Mouse (Mus musculus) myocyte (in vitro differentiated cells): Measurements from ENCODE around the gene Cc2d1b. TPM values are rescaled to one million over a fixed set of nuclear protein-coding genes. Genes with fewer than 3 reads are reported as not detected.

Experiments
- H3K27me3 ChIP-seq: one replicate; pipeline ENCODE4 v1.6.1; 2011; ENCODE audit not compliant: control insufficient read depth, insufficient read depth, insufficient read length
- H3K36me3 ChIP-seq: one replicate; pipeline ENCODE4 v1.6.1; 2011; ENCODE audit not compliant: control insufficient read depth, insufficient read depth
- H3K4me2 ChIP-seq: one replicate; pipeline ENCODE4 v1.6.1; 2011; ENCODE audit warnings: low read depth, control low read depth
- H3K4me3 ChIP-seq: one replicate; pipeline ENCODE4 v1.5.1; 2011; ENCODE audit warnings: mild to moderate bottlenecking, control low read depth, moderate library complexity
- H3K79me2 ChIP-seq: one replicate; pipeline ENCODE4 v1.6.1; 2011; ENCODE audit not compliant: control insufficient read depth, insufficient read depth
- H3ac ChIP-seq: one replicate; pipeline ENCODE4 v1.6.1; 2011; ENCODE audit not compliant: control insufficient read depth, insufficient read length
- CEBPB ChIP-seq: IDR thresholded peaks from 2 replicates; pipeline ENCODE4 v1.6.1; 2011; ENCODE audit warnings: mild to moderate bottlenecking, moderate library complexity; ENCODE audit not compliant: poor library complexity, insufficient read depth, severe bottlenecking
- E2F4 ChIP-seq: IDR thresholded peaks from one replicate; pipeline ENCODE4 v1.6.1; 2011; ENCODE audit warnings: mild to moderate bottlenecking, control low read depth, moderate library complexity; ENCODE audit not compliant: insufficient read depth
- MAX ChIP-seq: IDR thresholded peaks from one replicate; pipeline ENCODE4 v1.6.1; 2011; ENCODE audit warnings: low read depth, mild to moderate bottlenecking, control low read depth
- MYOD1 ChIP-seq, 3 experiments: IDR thresholded peaks; one replicate each; pipeline ENCODE4 v1.6.1; 2011; ENCODE audit warnings: control low read depth in 2 of 3, low read depth in 2 of 3, mild to moderate bottlenecking in 2 of 3, moderate library complexity in 1 of 3; ENCODE audit not compliant: insufficient read length in 2 of 3, control insufficient read depth in 1 of 3
- MYOG ChIP-seq, 3 experiments: IDR thresholded peaks; one replicate each; pipeline ENCODE4 v1.6.1; 2011; ENCODE audit warnings: control low read depth in 2 of 3, low read depth in 2 of 3, mild to moderate bottlenecking in 2 of 3; ENCODE audit not compliant: insufficient read length in 2 of 3, control insufficient read depth in 1 of 3, insufficient read depth in 1 of 3
- POLR2A ChIP-seq: IDR thresholded peaks from one replicate; pipeline ENCODE4 v1.6.1; 2011; ENCODE audit warnings: low read depth, mild to moderate bottlenecking, control low read depth, moderate library complexity; ENCODE audit not compliant: insufficient read length
- POLR2AphosphoS2 ChIP-seq: IDR thresholded peaks from one replicate; pipeline ENCODE4 v1.6.1; 2011; ENCODE audit warnings: low read depth, control low read depth; ENCODE audit not compliant: insufficient read length
- REST ChIP-seq: IDR thresholded peaks from one replicate; pipeline ENCODE4 v1.6.1; 2011; ENCODE audit warnings: mild to moderate bottlenecking, control low read depth, moderate library complexity; ENCODE audit not compliant: insufficient read depth, insufficient read length
- SRF ChIP-seq: IDR thresholded peaks from one replicate; pipeline ENCODE4 v1.6.1; 2011; ENCODE audit warnings: low read depth; ENCODE audit not compliant: control insufficient read depth, insufficient read length
- TCF12 ChIP-seq: IDR thresholded peaks from one replicate; pipeline ENCODE4 v1.6.1; 2011; ENCODE audit warnings: mild to moderate bottlenecking, control low read depth; ENCODE audit not compliant: poor library complexity, insufficient read depth, severe bottlenecking
- TCF3 ChIP-seq: IDR thresholded peaks from one replicate; pipeline ENCODE4 v1.6.1; 2011; ENCODE audit warnings: low read depth, control low read depth; ENCODE audit not compliant: insufficient read length
- USF1 ChIP-seq: IDR thresholded peaks from one replicate; pipeline ENCODE4 v1.6.1; 2011; ENCODE audit warnings: low read depth, mild to moderate bottlenecking, control low read depth, moderate library complexity
- polyA plus RNA-seq: library from polyadenylated mRNA; unstranded; fragments of >200 nt; fragmentation: generic; extraction: Trizol; gene quantifications from one replicate; pipeline ENCODE4 v1.2.1, GENCODE M21; 2012; ENCODE audit warnings: missing spikeins

Cc2d1b gene
- polyA plus RNA-seq, 1 experiment = 19.7 TPM

GRCm38 (mm10) chr4:108627066-108627465, 7.3 kb downstream of the Cc2d1b start:
- no peaks in the 10 kb centered on the region for H3K79me2 ChIP-seq
- H3K4me2 ChIP-seq = no peak overlapping the region
- no peak overlapping the region for H3ac ChIP-seq
- TF ChIP-seq USF1 (no peak), POLR2AphosphoS2 (peak; percentile 19)
- no peaks in the 10 kb centered on the region for H3K27me3 ChIP-seq
- H3K36me3 ChIP-seq = peaks cover 12% of the 10 kb centered on the region
- H3K4me3 ChIP-seq = no peak overlapping the region

DNA sequence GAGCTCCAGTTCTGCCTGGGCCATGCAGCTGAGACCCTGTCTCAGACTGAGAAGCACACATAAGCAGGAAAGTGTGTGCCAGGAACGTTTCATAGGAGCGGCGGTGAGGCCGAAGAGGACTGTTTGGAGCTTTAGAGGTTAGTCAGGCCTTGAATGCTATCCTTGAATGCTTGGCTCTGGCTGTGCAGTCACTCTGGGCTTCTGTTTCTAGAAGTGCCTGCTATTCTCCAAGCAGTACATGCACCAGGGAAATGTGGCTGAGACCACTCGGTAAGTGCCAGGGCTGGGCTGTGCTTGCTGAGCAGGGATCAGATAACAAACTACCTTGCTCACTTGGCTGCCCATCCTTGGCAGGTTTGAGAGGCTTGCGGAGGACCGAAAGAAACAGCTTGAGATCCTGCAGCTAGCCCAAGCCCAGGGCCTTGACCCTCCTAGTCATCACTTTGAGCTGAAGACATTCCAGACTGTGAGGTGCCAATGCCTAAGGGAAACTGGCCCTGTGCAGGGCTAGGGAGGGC, 9.7 kb downstream of the Cc2d1b start:
- no peaks in the 10 kb centered on the region for H3K79me2 ChIP-seq
- no peak overlapping the region for H3K4me2 ChIP-seq
- H3K4me3 ChIP-seq = no peak overlapping the region
- H3K27me3 ChIP-seq = no peaks in the 10 kb centered on the region
- no peak for TF ChIP-seq TCF3
- TF ChIP-seq E2F4 = no peak
- no peak for TF ChIP-seq MAX
- TF ChIP-seq SRF = no peak
- no peak for TF ChIP-seq TCF12
- TF ChIP-seq CEBPB = no peak
- TF ChIP-seq USF1 = no peak
- no peak for TF ChIP-seq MYOD1 (IDR thresholded peaks at IDR 0.05; ENCODE audit: control insufficient read depth in 1 of 3, insufficient read length in 2 of 3, low read depth in 2 of 3)
- TF ChIP-seq REST = no peak
- no peak overlapping the region for H3ac ChIP-seq
- H3K36me3 ChIP-seq = peaks cover 25% of the 10 kb centered on the region

DNA sequence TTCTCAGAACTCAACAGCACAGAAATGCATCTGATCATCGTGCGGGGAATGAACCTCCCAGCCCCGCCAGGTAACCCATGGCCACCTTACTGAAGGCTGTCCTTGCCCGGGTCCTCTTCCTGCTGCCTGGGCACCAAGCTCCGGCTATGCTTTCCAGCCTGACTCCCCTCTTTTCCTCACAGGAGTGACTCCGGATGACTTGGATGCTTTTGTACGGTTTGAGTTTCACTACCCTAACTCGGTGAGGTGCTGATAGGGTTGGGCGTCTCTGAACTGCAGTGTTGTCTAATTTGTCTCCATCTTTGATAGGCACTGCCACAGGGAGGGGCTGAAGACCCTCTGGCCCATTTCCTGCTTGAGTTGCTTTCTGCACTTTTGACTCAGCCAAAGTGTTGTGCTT, 10.4 kb downstream of the Cc2d1b start:
- H3K4me3 ChIP-seq = no peak overlapping the region
- no peaks in the 10 kb centered on the region for H3K27me3 ChIP-seq
- H3K4me2 ChIP-seq = no peak overlapping the region
- peaks cover 25% of the 10 kb centered on the region for H3K36me3 ChIP-seq
- TF ChIP-seq POLR2AphosphoS2 = no peak
- no peak for TF ChIP-seq CEBPB
- TF ChIP-seq TCF3 = no peak
- no peak for TF ChIP-seq USF1
- no peak for TF ChIP-seq MYOG (IDR thresholded peaks at IDR 0.05; ENCODE audit: control insufficient read depth in 1 of 3, insufficient read depth in 1 of 3, insufficient read length in 2 of 3, low read depth in 2 of 3)
- TF ChIP-seq MAX = no peak
- no peak for TF ChIP-seq POLR2A
- TF ChIP-seq E2F4 = no peak
- no peak for TF ChIP-seq TCF12
- TF ChIP-seq REST = no peak
- no peak for TF ChIP-seq SRF
- no peak for TF ChIP-seq MYOD1 (IDR thresholded peaks at IDR 0.05; ENCODE audit: control insufficient read depth in 1 of 3, insufficient read length in 2 of 3, low read depth in 2 of 3)
- H3K79me2 ChIP-seq = no peaks in the 10 kb centered on the region
- no peak overlapping the region for H3ac ChIP-seq

- H3K36me3 ChIP-seq = peaks cover 25% of the 10 kb centered on the region
Measured at GRCm38 (mm10) chr4:108631616-108632015, 11.9 kb downstream of the Cc2d1b start.

DNA sequence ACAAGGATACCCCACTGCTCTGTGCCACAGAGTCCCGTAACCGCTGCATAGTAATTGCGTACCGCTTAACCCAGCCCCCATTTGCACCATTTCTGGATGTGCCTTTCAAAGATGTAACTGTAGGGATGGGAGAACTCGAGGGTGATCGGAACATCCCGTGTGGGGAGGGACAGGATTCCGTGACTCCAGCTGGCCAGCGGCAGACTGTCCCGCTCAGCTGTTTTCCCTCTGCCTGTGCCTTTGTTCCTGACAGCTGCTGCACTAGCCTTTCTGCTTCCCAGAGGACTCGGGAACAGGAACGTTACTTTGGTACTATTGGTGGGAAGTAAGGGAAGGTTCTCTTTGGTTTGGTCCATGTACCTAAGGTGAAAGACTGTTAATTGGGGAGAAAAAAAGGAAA, 14.0 kb downstream of the Cc2d1b start:
- H3K27me3 ChIP-seq = no peaks in the 10 kb centered on the region
- TF ChIP-seq CEBPB (no peak), POLR2A (no peak), MAX (no peak), MYOG (IDR thresholded peaks at IDR 0.05; ENCODE audit: control insufficient read depth in 1 of 3, insufficient read depth in 1 of 3, insufficient read length in 2 of 3, low read depth in 2 of 3) (peak in 2 of 3 experiments; percentile 36 to 54), TCF3 (no peak), REST (no peak), E2F4 (no peak), POLR2AphosphoS2 (no peak), TCF12 (no peak), USF1 (no peak), SRF (no peak), MYOD1 (IDR thresholded peaks at IDR 0.05; ENCODE audit: control insufficient read depth in 1 of 3, insufficient read length in 2 of 3, low read depth in 2 of 3) (peak in 1 of 3 experiments; percentile 15)
- H3ac ChIP-seq = no peak overlapping the region
- H3K4me2 ChIP-seq = no peak overlapping the region
- no peaks in the 10 kb centered on the region for H3K79me2 ChIP-seq
- peaks cover 20% of the 10 kb centered on the region for H3K36me3 ChIP-seq
- H3K4me3 ChIP-seq = no peak overlapping the region

More at GRCm38 (mm10) chr4:108631616-108632015, 11.9 kb downstream of the Cc2d1b start:
- TF ChIP-seq USF1 (no peak), POLR2AphosphoS2 (no peak), MAX (no peak), MYOG (IDR thresholded peaks at IDR 0.05; ENCODE audit: control insufficient read depth in 1 of 3, insufficient read depth in 1 of 3, insufficient read length in 2 of 3, low read depth in 2 of 3) (no peak), POLR2A (no peak), CEBPB (no peak)
- Histone ChIP-seq H3K79me2 (no peaks in the 10 kb centered on the region), H3ac (no peak overlapping the region), H3K4me2 (no peak overlapping the region), H3K27me3 (no peaks in the 10 kb centered on the region), H3K4me3 (no peak overlapping the region)
